Mouse (Mus musculus) fat pad, adult 2 months (tissue): ENCODE measurements around the gene Frs2.
"Not testable (repeated sequence)": the region's sequence is repeated elsewhere in the genome, so short reads cannot be mapped to it uniquely, and the experiment has no call there.

Source experiments
- DNase-seq: peaks from one replicate; pipeline ENCODE4 v3.0.0-alpha.2; 2011; ENCODE audit warnings: low read depth, low spot score; ENCODE audit errors: extremely low read depth

The Frs2 gene

GRCm38 (mm10) chr10:117147463-117148360 is 622 bp downstream of the Frs2 start:
- no peak for DNase-seq

- no peak for DNase-seq
Observed at GRCm38 (mm10) chr10:117146421-117146820, 1.9 kb downstream of the Frs2 start.

GRCm38 (mm10) chr10:117145546-117146265 is 2.6 kb downstream of the Frs2 start:
- DNase-seq = peak; percentile 42

GRCm38 (mm10) chr10:117144628-117145027 is 3.7 kb downstream of the Frs2 start:
- no peak for DNase-seq

- no peak for DNase-seq
Observed at GRCm38 (mm10) chr10:117144071-117144470, 4.3 kb downstream of the Frs2 start.

GRCm38 (mm10) chr10:117143311-117143710 is 5.0 kb downstream of the Frs2 start:
- DNase-seq = no peak

GRCm38 (mm10) chr10:117141939-117142552 is 6.3 kb downstream of the Frs2 start:
- no peak for DNase-seq

GRCm38 (mm10) chr10:117131506-117131905 is 16.8 kb downstream of the Frs2 start:
- not testable (repeated sequence) for DNase-seq

- no peak for DNase-seq
Observed at GRCm38 (mm10) chr10:117130037-117130436, 18.3 kb downstream of the Frs2 start.

- no peak for DNase-seq
Observed at GRCm38 (mm10) chr10:117128693-117129092, 19.6 kb downstream of the Frs2 start.

GRCm38 (mm10) chr10:117127480-117127879 is 20.9 kb downstream of the Frs2 start:
- DNase-seq = no peak

GRCm38 (mm10) chr10:117126719-117127118 is 21.6 kb downstream of the Frs2 start:
- DNase-seq = no peak

GRCm38 (mm10) chr10:117126233-117126632 is 22.1 kb downstream of the Frs2 start:
- DNase-seq = no peak

GRCm38 (mm10) chr10:117121448-117121847 is 26.9 kb downstream of the Frs2 start:
- no peak for DNase-seq

- no peak for DNase-seq
Observed at GRCm38 (mm10) chr10:117120051-117120666, 28.2 kb downstream of the Frs2 start.

GRCm38 (mm10) chr10:117119531-117119930 is 28.8 kb downstream of the Frs2 start:
- DNase-seq = no peak

- DNase-seq = no peak
Observed at GRCm38 (mm10) chr10:117118421-117118831, 29.9 kb downstream of the Frs2 start.

- DNase-seq = no peak
Observed at GRCm38 (mm10) chr10:117115652-117116051, 32.7 kb downstream of the Frs2 start.

- DNase-seq = no peak
Observed at GRCm38 (mm10) chr10:117112545-117112944, 35.8 kb downstream of the Frs2 start.

- DNase-seq = no peak
Observed at GRCm38 (mm10) chr10:117111455-117111854, 36.9 kb downstream of the Frs2 start.

- no peak for DNase-seq
Observed at GRCm38 (mm10) chr10:117110271-117110670, 38.1 kb downstream of the Frs2 start.
